Mouse (Mus musculus) lung, postnatal 0 days (tissue): ENCODE data around the gene Rtbdn.

Experiments used
- CTCF ChIP-seq: IDR thresholded peaks from 2 replicates; pipeline ENCODE4 v1.5.1; 2016; ENCODE audit warnings: antibody characterized with exemption, mild to moderate bottlenecking
- EP300 ChIP-seq: IDR thresholded peaks from 2 replicates; pipeline ENCODE4 v1.6.1; 2016; ENCODE audit warnings: antibody characterized with exemption, mild to moderate bottlenecking, control low read depth

GRCm38 (mm10) chr8:84921596-84921995, 25.2 kb upstream of the Rtbdn start:
- TF ChIP-seq CTCF (no peak), EP300 (peak; percentile 91)
